Mouse (Mus musculus) duodenum, adult 2 months (tissue): Measurements from ENCODE around the gene Cdk5rap3. TPM values are rescaled to one million over a fixed set of nuclear protein-coding genes. Genes with fewer than 3 reads are reported as not detected.

ENCODE experiments used
- polyA plus RNA-seq: library from polyadenylated mRNA; depleted of rRNA; stranded (reverse); fragments of >200 nt; gene quantifications from 2 replicates; pipeline ENCODE4 v1.2.3, GENCODE M21; 2012; ENCODE audit warnings: low replicate concordance; rRNA removed

Cdk5rap3 gene
- polyA plus RNA-seq = 26.8 and 31.3 TPM in 2 replicates

GRCm38 (mm10) chr11:96916044-96916884, at the start of gene Cdk5rap3:
Gene Cdk5rap3, minus strand, starts transcription at chr11:96916496.

DNA sequence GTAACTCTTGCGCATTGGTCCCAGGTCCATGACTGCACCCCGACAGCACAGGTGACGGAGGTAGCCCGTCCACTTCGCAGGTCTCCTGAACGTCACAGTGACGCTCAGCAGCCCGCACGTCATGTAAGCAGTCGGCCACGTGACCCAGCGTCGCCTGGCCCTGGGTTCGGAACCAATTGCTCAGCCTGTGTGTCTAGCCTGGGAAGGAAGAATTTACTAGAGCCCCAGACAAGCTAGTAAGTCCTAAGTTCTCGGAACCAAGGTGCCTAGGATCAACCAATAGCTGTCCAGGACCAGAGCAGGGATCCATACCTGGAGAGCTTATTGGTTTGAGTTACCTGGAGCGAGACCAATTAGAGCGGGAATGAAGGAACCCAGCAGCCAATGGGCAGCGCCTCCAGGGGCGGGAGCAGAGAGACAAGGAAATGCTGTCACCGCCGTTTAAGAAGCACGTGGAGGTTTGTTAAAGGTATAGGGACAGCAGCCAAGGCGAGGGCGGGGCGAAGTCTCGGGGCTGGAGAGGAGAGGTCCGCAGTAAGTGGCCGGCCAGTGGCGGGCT, 27.5 kb upstream of the Cdk5rap3 start, which contains the start of gene Pnpo:
Pnpo (minus strand) TSS at position 241 of the 559 bp plus-strand sequence.

DNA sequence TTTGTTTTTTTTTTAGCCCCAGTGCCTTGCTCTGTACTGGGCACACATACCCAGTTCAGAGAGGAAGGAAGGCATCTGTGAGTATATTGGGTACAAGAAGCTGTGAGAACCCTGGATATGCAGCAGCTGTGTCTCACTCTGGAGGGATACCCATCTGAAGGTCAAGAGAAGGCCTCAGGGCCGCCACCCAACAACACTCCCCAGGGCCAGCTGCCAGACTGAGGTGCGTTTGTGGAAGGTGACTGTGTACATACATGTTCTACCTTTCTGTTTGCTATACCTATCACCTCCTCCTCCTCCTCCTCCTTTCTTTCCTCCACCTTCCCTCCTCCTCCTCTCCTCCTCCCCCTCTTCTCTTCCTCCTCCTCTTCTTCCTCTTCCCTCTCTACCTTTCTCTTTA, 11.8 kb upstream of the Cdk5rap3 start, which contains the start of gene Prr15l:
Prr15l (plus strand) TSS at position 17 of the 400 bp plus-strand sequence.

Other genes with a start within 250 kb of the Cdk5rap3 start
- 11.2 and 12.9 TPM in 2 replicates for gene Snx11, start 138.9 kb downstream of the Cdk5rap3 start, polyA plus RNA-seq
- gene Cbx1, start 127.4 kb downstream of the Cdk5rap3 start, polyA plus RNA-seq = 13.6 and 30.0 TPM in 2 replicates
- 90.9 and 94.9 TPM in 2 replicates for gene Nfe2l1, start 86.5 kb downstream of the Cdk5rap3 start, polyA plus RNA-seq
- 15.0 and 21.7 TPM in 2 replicates for gene Copz2, start 66.6 kb downstream of the Cdk5rap3 start, polyA plus RNA-seq
- 171 and 324 TPM in 2 replicates for gene Prr15l, start 11.6 kb upstream of the Cdk5rap3 start, polyA plus RNA-seq
- gene Pnpo, start 27.5 kb upstream of the Cdk5rap3 start, polyA plus RNA-seq = 58.4 and 64.1 TPM in 2 replicates
- 12.0 and 15.1 TPM in 2 replicates for gene Sp2, start 66.5 kb upstream of the Cdk5rap3 start, polyA plus RNA-seq
- gene Sp6, start 96.9 kb upstream of the Cdk5rap3 start, polyA plus RNA-seq = 0.13 and 0.56 TPM in 2 replicates
- gene Scrn2, start 113.4 kb upstream of the Cdk5rap3 start, polyA plus RNA-seq = 42.2 and 72.9 TPM in 2 replicates
- gene Lrrc46, start 124.9 kb upstream of the Cdk5rap3 start, polyA plus RNA-seq = 0.20 TPM in 1 of 2 replicates, not detected in the other
- gene Mrpl10, start 125.1 kb upstream of the Cdk5rap3 start, polyA plus RNA-seq = 68.7 and 98.1 TPM in 2 replicates
- 21.8 and 23.0 TPM in 2 replicates for gene Osbpl7, start 134.1 kb upstream of the Cdk5rap3 start, polyA plus RNA-seq
- gene Tbx21, start 198.8 kb upstream of the Cdk5rap3 start, polyA plus RNA-seq = 0.54 and 2.3 TPM in 2 replicates
- 8.4 and 14.9 TPM in 2 replicates for gene Tbkbp1, start 235.0 kb upstream of the Cdk5rap3 start, polyA plus RNA-seq